Mouse (Mus musculus) lung, embryonic 16.5 days (tissue): ENCODE results near the gene Scn5a. TPM values are rescaled to one million over a fixed set of nuclear protein-coding genes. Genes with fewer than 3 reads are reported as not detected.

Source experiments
- ATAC-seq: fragments of 200-750 bp; cut with Nextera tagmentation; 2 replicates; pipeline ENCODE4 v1.8.0; 2017; ENCODE audit warnings: low read depth, mild to moderate bottlenecking, moderate library complexity
- H3K27ac ChIP-seq: fragments of 300-500 bp; sonication (generic); 2 replicates; pipeline ENCODE4 v1.5.1; 2014; ENCODE audit warnings: mild to moderate bottlenecking, control low read depth, low read length
- H3K27me3 ChIP-seq: fragments of 300-500 bp; sonication (generic); 2 replicates; pipeline ENCODE4 v1.6.1; 2014; ENCODE audit warnings: low read depth, low read length, mixed read lengths; ENCODE audit not compliant: control insufficient read depth, insufficient read depth
- H3K36me3 ChIP-seq: fragments of 300-500 bp; sonication (generic); 2 replicates; pipeline ENCODE4 v1.6.1; 2014; ENCODE audit warnings: low read length; ENCODE audit not compliant: control insufficient read depth, insufficient read depth
- H3K4me1 ChIP-seq: fragments of 300-500 bp; sonication (generic); replicated peaks from 2 replicates; pipeline ENCODE4 v1.6.1; 2014; ENCODE audit warnings: low read length, mixed read lengths; ENCODE audit not compliant: control insufficient read depth, insufficient read depth
- H3K4me2 ChIP-seq: fragments of 300-500 bp; sonication (generic); 2 replicates; pipeline ENCODE4 v1.6.1; 2014; ENCODE audit warnings: low read depth, low read length, control low read depth
- H3K4me3 ChIP-seq: fragments of 300-500 bp; sonication (generic); 2 replicates; pipeline ENCODE4 v1.5.1; 2014; ENCODE audit warnings: mild to moderate bottlenecking, low read length, control low read depth
- H3K9ac ChIP-seq: fragments of 300-500 bp; sonication (generic); 2 replicates; pipeline ENCODE4 v1.6.1; 2014; ENCODE audit warnings: low read length, control low read depth
- H3K9me3 ChIP-seq: fragments of 300-500 bp; sonication (generic); 2 replicates; pipeline ENCODE4 v1.6.1; 2016; ENCODE audit warnings: low read length; ENCODE audit not compliant: control insufficient read depth
- WGBS: fragments of 180-500 bp; shearing (Covaris S2); extraction: QIAGEN DNeasy Blood & Tissue Kit; methylation state at CpG from one replicate; pipeline ENCODE4 v1.1.7; 2014; 5-methylcytosine and 5-hydroxymethylcytosine counted together
- polyA plus RNA-seq: library from polyadenylated mRNA; unstranded; fragments of >200 nt; fragmentation: Nextera tagmentation; extraction: Ambion mirVana; gene quantifications from 2 replicates; pipeline ENCODE4 v1.2.1, GENCODE M21; 2015

The Scn5a gene
- polyA plus RNA-seq, 1 experiment from 2014 or later, result 0.80 TPM

GRCm38 (mm10) chr9:119504981-119505658 is 73.7 kb downstream of the Scn5a start:
- Histone ChIP-seq H3K9ac (no peak overlapping the region), H3K27ac (no peak overlapping the region), H3K36me3 (no peaks in the 10 kb centered on the region), H3K4me3 (no peak overlapping the region), H3K27me3 (no peaks in the 10 kb centered on the region), H3K4me2 (no peak overlapping the region), H3K4me1 (no peaks in the 10 kb centered on the region), H3K9me3 (peaks cover 4% of the 10 kb centered on the region)
- no peak for ATAC-seq
- 51% methylated on average over 11 of the region's 11 CpGs for WGBS

GRCm38 (mm10) chr9:119503613-119504012 is 75.2 kb downstream of the Scn5a start:
- Histone ChIP-seq H3K9me3 (peaks cover 4% of the 10 kb centered on the region), H3K27ac (no peak overlapping the region), H3K27me3 (no peaks in the 10 kb centered on the region), H3K4me1 (no peaks in the 10 kb centered on the region), H3K4me2 (no peak overlapping the region), H3K36me3 (no peaks in the 10 kb centered on the region), H3K9ac (no peak overlapping the region), H3K4me3 (no peak overlapping the region)
- no peak for ATAC-seq
- WGBS, result 89% methylated on average over 9 of the region's 9 CpGs

DNA sequence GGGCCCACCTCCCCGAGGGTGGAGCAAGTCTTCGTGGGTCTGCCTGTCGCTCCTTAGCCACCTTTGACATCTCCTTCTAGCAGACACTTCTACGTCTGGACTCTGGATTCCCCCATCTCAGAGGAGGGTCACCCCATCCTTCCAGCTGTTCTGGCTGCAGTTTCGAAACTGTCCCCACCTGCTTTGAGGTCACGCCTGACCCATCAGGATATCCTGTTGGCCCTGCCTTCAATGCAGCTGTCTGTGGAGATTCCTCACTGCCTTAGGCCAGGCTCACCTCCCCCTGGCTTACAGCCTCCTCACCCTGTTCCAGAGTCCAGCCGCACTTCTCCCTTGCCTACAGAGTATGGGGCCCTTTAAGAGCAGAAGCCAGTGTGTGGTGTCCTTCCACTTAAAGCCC is 79.9 kb downstream of the Scn5a start:
- Histone ChIP-seq H3K4me1 (peaks cover 5% of the 10 kb centered on the region), H3K36me3 (no peaks in the 10 kb centered on the region), H3K4me2 (no peak overlapping the region), H3K27me3 (no peaks in the 10 kb centered on the region), H3K4me3 (no peak overlapping the region), H3K27ac (no peak overlapping the region), H3K9me3 (no peaks in the 10 kb centered on the region), H3K9ac (no peak overlapping the region)
- WGBS, result 71% methylated on average over 7 of the region's 7 CpGs
- ATAC-seq, result no peak

DNA sequence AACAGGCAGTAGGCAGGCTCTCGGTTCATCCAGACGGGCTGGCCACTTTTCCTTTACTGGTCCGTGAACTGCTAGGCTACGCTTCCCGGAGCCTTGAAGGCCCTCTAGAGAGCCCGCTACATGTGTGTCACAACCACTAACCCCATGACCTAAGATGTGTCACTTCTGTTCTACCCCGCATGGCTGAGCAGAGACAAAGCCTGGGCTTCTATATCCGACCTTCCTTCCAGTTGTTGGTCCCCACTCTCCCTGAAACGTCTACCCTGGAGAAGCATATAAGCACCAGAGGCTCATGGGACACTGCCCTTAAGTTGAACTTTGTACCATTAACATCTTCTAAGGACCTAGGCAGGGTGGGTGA is 80.6 kb downstream of the Scn5a start:
- no peaks in the 10 kb centered on the region for H3K9me3 ChIP-seq
- no peak overlapping the region for H3K4me2 ChIP-seq
- H3K36me3 ChIP-seq, result no peaks in the 10 kb centered on the region
- H3K4me3 ChIP-seq, result no peak overlapping the region
- ATAC-seq, result no peak
- no peaks in the 10 kb centered on the region for H3K27me3 ChIP-seq
- H3K4me1 ChIP-seq, result peaks cover 5% of the 10 kb centered on the region
- H3K9ac ChIP-seq, result no peak overlapping the region
- 81% methylated on average over 9 of the region's 9 CpGs for WGBS
- no peak overlapping the region for H3K27ac ChIP-seq

GRCm38 (mm10) chr9:119497546-119498246 is 81.1 kb downstream of the Scn5a start:
- no peak overlapping the region for H3K9ac ChIP-seq
- ATAC-seq, result no peak
- no peaks in the 10 kb centered on the region for H3K27me3 ChIP-seq
- H3K36me3 ChIP-seq, result no peaks in the 10 kb centered on the region
- H3K4me1 ChIP-seq, result peaks cover 5% of the 10 kb centered on the region
- no peaks in the 10 kb centered on the region for H3K9me3 ChIP-seq
- no peak overlapping the region for H3K4me2 ChIP-seq
- no peak overlapping the region for H3K27ac ChIP-seq
- 81% methylated on average over 15 of the region's 15 CpGs for WGBS
- H3K4me3 ChIP-seq, result no peak overlapping the region

DNA sequence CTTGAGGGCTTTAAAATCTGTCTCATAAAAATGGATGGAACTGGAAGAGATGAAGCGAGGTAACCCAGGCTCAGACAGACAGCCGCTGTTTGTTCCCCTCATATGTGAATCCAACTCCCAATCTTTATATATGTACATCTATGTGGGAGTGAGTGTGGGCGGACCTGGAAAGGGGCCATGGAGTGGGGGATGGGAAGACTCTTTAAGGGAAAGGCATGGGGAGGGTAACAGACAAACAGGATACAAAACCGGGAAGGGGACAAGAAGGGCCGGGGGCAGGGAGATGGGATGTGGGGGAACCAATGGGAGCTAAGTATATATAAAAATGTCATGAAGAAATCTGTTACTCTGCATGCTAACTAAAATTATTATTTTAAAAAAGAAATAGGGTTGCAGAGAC is 81.9 kb downstream of the Scn5a start:
- Histone ChIP-seq H3K36me3 (no peaks in the 10 kb centered on the region), H3K4me3 (no peak overlapping the region), H3K9me3 (no peaks in the 10 kb centered on the region), H3K27me3 (no peaks in the 10 kb centered on the region), H3K4me1 (peaks cover 5% of the 10 kb centered on the region), H3K27ac (no peak overlapping the region), H3K4me2 (no peak overlapping the region), H3K9ac (no peak overlapping the region)
- peak; percentile 43; the same call in 1 of the 2 replicates for ATAC-seq
- WGBS, result 37% methylated on average over 5 of the region's 5 CpGs

- ATAC-seq, result no peak
- no peak overlapping the region for H3K4me3 ChIP-seq
- H3K4me2 ChIP-seq, result no peak overlapping the region
- H3K9me3 ChIP-seq, result no peaks in the 10 kb centered on the region
- H3K27ac ChIP-seq, result no peak overlapping the region
- H3K4me1 ChIP-seq, result peaks cover 5% of the 10 kb centered on the region
- H3K36me3 ChIP-seq, result no peaks in the 10 kb centered on the region
- no peaks in the 10 kb centered on the region for H3K27me3 ChIP-seq
- 78% methylated on average over 9 of the region's 9 CpGs for WGBS
- H3K9ac ChIP-seq, result no peak overlapping the region
Measured at GRCm38 (mm10) chr9:119496354-119496753, 82.5 kb downstream of the Scn5a start.

DNA sequence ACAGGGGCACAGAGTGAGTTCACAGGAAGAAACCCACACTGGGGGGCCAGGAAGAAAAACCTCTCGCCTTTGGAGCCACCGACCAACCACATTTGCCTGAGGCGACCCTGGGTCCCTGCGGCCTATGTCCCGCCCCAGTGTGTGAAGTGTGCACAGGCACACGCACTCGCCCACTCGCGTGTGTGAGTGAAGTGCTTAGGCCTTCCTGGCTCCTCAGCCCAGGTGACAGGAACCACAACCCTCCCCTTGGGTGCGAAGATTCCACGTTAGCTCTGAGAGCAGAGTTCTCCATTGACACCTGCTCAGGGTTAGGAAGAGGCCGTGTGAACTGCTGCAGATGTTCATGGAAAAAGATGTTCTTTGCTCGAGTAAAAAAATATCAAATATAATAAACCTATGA is 93.9 kb downstream of the Scn5a start:
- Histone ChIP-seq H3K27me3 (no peaks in the 10 kb centered on the region), H3K4me1 (no peaks in the 10 kb centered on the region), H3K27ac (no peak overlapping the region), H3K4me3 (no peak overlapping the region), H3K4me2 (no peak overlapping the region), H3K9ac (no peak overlapping the region), H3K36me3 (no peaks in the 10 kb centered on the region), H3K9me3 (no peaks in the 10 kb centered on the region)
- 85% methylated on average over 13 of the region's 13 CpGs for WGBS
- ATAC-seq, result no peak

- Histone ChIP-seq H3K36me3 (no peaks in the 10 kb centered on the region), H3K9me3 (no peaks in the 10 kb centered on the region), H3K9ac (no peak overlapping the region), H3K4me2 (no peak overlapping the region), H3K4me3 (no peak overlapping the region), H3K4me1 (no peaks in the 10 kb centered on the region), H3K27me3 (no peaks in the 10 kb centered on the region), H3K27ac (no peak overlapping the region)
- WGBS, result 62% methylated on average over 9 of the region's 9 CpGs
- no peak for ATAC-seq
Measured at GRCm38 (mm10) chr9:119484420-119484819, 94.4 kb downstream of the Scn5a start.
